Mouse (Mus musculus) testis, adult 2 months (tissue): ENCODE results near the gene Snai1. TPM values are rescaled to one million over a fixed set of nuclear protein-coding genes. Genes with fewer than 3 reads are reported as not detected.
A peak's percentile ranks its signal among the peaks of the same experiment; 100 is the strongest.

Experiments
- H3K27ac ChIP-seq: fragments of 200-500 bp; 2 replicates; pipeline ENCODE4 v1.5.1; 2012; ENCODE audit warnings: low read depth, low read length; ENCODE audit not compliant: control insufficient read depth, insufficient read depth
- H3K27me3 ChIP-seq: fragments of 200-500 bp; 2 replicates; pipeline ENCODE4 v1.6.1; 2012; ENCODE audit warnings: mild to moderate bottlenecking, low read length, moderate library complexity; ENCODE audit not compliant: control insufficient read depth, insufficient read depth
- H3K36me3 ChIP-seq: fragments of 200-500 bp; 2 replicates; pipeline ENCODE4 v1.6.1; 2012; ENCODE audit warnings: mild to moderate bottlenecking, low read length; ENCODE audit not compliant: control insufficient read depth, insufficient read depth
- H3K4me1 ChIP-seq: fragments of 200-500 bp; 2 replicates; pipeline ENCODE4 v1.6.1; 2012; ENCODE audit warnings: low read length; ENCODE audit not compliant: control insufficient read depth, insufficient read depth
- H3K4me3 ChIP-seq: fragments of 200-500 bp; 2 replicates; pipeline ENCODE4 v1.5.1; 2012; ENCODE audit warnings: low read depth, mild to moderate bottlenecking, low read length, moderate library complexity, mixed read lengths; ENCODE audit not compliant: control insufficient read depth
- CTCF ChIP-seq: fragments of 200-500 bp; IDR thresholded peaks from 2 replicates; pipeline ENCODE4 v1.5.1; 2012; ENCODE audit warnings: low read depth, mild to moderate bottlenecking, inconsistent platforms, low read length, moderate library complexity; ENCODE audit not compliant: control insufficient read depth, insufficient read depth, insufficient replicate concordance
- POLR2A ChIP-seq: fragments of 200-500 bp; IDR thresholded peaks from 2 replicates; pipeline ENCODE4 v1.6.1; 2012; ENCODE audit warnings: low read depth, mild to moderate bottlenecking, inconsistent platforms, low read length, moderate library complexity; ENCODE audit not compliant: control insufficient read depth
- polyA plus RNA-seq: library from polyadenylated mRNA; depleted of rRNA; stranded (reverse); fragments of >200 nt; gene quantifications from 2 replicates; pipeline ENCODE4 v1.2.3, GENCODE M21; 2012; rRNA removed

The Snai1 gene
- polyA plus RNA-seq = 7.9 TPM in 2 replicates

DNA sequence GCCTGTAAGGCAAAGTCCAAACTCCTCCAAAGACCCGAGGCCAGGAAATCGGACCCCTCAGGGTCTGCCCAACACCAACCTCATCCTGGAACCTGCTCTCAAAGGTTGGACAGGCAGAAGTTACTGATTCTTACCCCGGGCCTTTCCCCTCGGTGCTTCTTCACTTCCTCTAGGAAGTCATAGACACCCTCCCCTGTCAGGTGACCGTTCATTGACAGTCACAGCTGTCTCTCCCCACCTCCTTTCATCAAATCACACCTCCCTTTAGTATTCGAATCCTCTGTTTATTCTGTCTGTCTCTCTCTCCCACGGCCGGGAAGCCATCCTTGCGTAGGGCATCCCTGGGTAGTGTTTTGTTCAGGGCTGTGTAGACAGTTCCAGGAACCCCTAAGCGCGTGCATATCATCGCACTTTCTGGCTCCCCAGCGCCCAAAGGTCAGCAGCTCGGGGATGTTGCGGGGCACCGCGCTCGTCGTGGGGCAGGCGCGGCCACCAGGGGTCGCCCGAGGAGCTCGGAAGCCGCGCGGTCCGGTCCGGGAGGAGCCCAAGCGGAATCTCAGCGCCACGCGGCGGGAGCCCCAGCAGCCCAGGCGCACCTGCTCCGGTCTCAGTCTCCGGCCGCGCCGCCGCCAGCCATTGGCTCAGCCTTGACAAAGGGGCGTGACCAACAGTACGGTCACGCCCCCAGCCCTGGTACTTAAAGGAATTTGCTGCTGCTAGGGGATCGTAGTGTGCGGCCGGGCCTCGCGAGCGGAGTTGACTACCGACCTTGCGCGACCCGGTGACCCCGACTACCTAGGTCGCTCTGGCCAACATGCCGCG, at the start of gene Snai1:
Gene Snai1 (plus strand): TSS at position 720 of the 822 bp plus-strand sequence.
- peak within 1 kb of the TSS; percentile 7; the same call in 1 of the 2 replicates for H3K27ac ChIP-seq
- H3K4me3 ChIP-seq = peak within 1 kb of the TSS; percentile 82
- no peaks in the 10 kb centered on the region; the same call in none of the 2 replicates for H3K36me3 ChIP-seq
- no peaks in the 10 kb centered on the region for H3K27me3 ChIP-seq
- TF ChIP-seq CTCF = peak; percentile 69
- peak; percentile 88 for TF ChIP-seq POLR2A
- H3K4me1 ChIP-seq = peaks cover 27% of the 10 kb centered on the region

DNA sequence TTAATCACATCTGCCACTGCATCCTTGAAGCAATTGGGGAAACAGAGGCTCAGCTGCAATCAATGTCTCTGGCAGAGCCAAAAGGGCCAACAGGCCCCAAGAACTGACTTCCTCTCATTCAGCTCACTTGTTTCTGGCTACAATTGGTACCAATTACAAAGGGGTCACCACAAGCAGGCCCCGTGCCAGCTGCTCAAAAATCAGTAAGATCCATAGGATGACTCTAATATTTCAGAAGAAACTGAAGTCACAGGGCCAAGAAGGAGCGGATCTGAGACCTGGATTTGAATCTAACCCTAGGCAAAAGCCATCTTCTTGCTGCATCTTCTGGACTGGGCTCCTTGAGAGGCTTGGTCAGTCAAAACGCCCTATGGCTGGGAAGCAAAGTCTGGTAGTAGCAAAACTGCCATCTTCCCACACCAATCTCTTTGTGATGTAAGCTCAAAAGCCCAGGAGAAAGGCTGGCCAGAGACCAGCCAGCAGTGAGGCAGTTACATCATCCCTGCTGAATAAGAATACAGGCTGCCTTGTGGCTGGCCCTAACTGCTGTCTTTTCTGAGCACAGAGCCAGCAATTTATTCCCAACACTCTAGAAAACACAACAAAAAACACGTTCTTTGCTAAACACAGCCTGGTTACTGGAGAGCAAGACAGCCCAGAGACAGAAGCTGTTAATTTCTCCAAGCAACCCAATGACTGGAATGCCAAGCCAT, 47.0 kb upstream of the Snai1 start:
- peaks cover 8% of the 10 kb centered on the region for H3K4me1 ChIP-seq
- TF ChIP-seq CTCF (no peak), POLR2A (no peak)
- no peaks in the 10 kb centered on the region for H3K27me3 ChIP-seq
- H3K36me3 ChIP-seq = no peaks in the 10 kb centered on the region
- no peak overlapping the region for H3K27ac ChIP-seq
- peak overlapping the region; percentile 97 for H3K4me3 ChIP-seq

DNA sequence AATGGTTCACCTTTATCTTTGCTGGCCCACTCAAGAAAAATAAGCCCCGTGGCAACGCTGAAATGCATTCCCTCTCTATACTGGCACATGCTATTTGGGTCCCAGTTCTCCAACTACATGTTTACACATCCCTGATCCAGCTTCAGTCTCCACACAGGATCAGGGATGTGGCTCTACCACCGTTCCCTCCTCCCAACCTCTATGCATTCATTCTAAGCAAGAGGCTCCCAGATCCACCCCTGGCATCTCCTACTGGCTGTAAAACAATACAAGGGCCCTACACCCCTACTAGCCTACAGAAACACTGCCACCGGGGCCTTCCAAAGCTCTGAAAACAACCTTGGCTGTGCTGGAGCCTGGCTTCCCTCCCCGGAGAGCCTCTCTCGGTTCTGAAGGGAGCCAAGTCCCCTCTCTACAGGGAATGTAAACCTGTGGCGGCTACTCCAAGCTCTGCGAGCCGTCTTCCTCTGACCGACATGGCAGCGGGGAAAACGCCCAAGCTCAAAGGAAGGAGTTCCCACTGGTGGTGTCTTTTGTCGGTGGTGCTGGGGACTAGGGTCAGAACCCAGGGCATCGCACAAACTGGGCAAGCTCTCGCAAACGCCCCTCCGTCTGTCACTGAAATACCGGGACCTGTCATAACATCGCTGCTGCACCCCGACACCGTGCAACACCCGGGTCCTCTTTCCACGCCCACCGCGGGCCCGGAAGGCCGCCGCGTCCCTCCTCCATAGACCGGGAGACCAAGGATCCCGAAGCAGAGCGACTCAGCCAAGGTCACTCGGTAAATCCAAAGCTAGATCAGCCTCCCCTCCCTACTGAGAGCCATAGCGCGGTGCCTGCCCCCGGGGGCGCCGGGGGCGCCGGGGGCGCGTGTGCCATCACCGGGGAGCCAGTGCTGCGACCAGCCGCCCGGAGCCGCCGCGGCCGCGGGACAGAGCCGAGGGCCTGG, 46.0 kb upstream of the Snai1 start, which contains the start of gene Rnf114:
Gene Rnf114 (plus strand): TSS at position 889 of the 952 bp plus-strand sequence.
- TF ChIP-seq CTCF = no peak
- peak within 1 kb of the TSS; percentile 98 for H3K27ac ChIP-seq

DNA sequence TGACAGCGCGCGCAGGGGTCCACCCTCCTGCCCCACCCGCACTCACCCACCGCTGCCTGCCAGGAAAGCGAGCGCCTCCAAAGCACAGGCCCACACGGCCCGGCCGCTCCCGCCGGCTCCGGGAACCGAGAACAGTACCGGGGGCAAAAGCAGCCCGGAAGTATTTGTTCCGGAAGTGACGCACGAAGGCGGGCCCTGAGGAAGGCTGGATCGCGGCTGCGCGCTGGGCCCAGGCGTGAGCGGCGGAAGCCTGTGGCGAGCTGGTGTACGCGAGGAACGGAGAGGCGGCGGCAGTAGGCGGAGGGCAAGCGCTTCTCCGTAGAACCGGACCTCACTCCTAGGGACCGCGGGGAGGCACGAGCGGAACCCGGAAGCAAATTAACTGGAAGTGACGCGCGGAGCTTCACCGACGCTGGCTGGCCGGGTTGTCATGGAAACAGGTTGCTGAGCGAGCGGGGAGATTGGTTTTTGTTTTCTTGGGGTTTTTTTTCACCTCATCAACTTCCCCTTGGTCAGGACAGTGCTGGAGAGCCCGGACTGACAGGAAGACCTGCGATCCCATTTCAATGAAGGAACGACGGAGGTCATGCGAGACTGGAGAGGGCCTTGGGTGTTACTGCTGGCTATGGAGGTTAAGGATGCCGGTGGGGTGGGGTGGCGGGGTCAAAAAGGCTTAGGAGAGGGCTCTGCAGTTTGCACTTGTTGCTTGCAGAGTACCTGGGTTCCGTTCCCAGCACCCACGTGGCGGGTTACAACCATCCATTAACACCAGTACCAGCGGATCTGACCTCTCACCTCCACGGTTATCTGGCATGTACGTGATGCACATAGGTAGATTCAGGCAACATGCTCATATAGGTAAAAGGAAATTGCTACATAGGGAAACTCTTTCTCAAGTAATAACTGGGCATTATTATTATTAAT, 45.0 kb upstream of the Snai1 start, which contains the start of gene Spata2:
Gene Spata2 (minus strand): TSS at position 175 of the 924 bp plus-strand sequence.
- Histone ChIP-seq H3K36me3 (no peaks in the 10 kb centered on the region), H3K27me3 (no peaks in the 10 kb centered on the region), H3K4me1 (peaks cover 8% of the 10 kb centered on the region), H3K27ac (peak within 1 kb of the TSS; percentile 98), H3K4me3 (peak within 1 kb of the TSS; percentile 97)
- TF ChIP-seq CTCF (no peak), POLR2A (peak; percentile 74; the same call in 1 of the 2 replicates)

More for the DNA sequence above, 46.0 kb upstream of the Snai1 start, which contains the start of gene Rnf114:
- Histone ChIP-seq H3K36me3 (no peaks in the 10 kb centered on the region), H3K27me3 (no peaks in the 10 kb centered on the region), H3K4me1 (peaks cover 8% of the 10 kb centered on the region), H3K4me3 (peak within 1 kb of the TSS; percentile 97)

DNA sequence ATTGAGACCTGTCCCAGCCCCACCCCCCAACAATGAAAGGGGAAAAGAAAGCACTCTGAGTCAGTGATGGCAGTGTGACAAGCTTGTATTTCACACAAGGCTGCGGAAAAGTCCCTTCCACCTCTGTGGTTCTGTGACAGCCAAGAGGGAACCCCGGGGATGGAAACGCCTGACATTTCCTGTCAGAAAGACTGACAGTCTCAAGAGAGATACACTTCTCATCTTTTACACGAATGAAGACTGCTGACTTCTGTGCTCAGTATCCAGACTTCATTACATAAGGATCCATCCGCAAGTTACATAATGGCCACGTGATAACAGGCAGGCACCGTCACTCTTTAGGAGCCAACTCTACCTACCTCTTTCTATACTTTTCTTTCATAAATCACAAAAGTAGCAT, 41.6 kb upstream of the Snai1 start:
- no peaks in the 10 kb centered on the region for H3K36me3 ChIP-seq
- TF ChIP-seq POLR2A (no peak), CTCF (no peak)
- H3K27ac ChIP-seq = no peak overlapping the region
- no peaks in the 10 kb centered on the region for H3K27me3 ChIP-seq
- H3K4me3 ChIP-seq = no peak overlapping the region
- peaks cover 4% of the 10 kb centered on the region for H3K4me1 ChIP-seq

DNA sequence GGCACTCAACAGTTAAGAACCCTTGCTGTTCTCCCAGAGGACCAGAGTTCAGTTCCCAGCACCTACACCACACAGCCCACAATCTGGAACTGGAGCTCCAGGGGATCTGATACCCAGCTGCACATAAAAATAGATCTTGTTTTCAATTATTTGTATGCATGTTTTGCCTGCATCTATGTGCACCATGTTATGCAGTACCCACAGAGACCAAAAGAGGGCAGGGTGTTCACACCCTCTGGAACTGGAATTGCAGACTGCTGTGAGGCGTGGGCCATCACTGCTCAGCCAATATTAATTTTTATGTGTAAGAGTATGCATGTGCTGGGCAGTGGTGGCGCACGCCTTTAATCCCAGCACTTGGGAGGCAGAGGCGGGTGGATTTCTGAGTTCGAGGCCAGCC, 40.7 kb upstream of the Snai1 start:
- TF ChIP-seq POLR2A = no peak
- peak; percentile 36; the same call in 1 of the 2 replicates for TF ChIP-seq CTCF
- no peak overlapping the region for H3K27ac ChIP-seq
- no peak overlapping the region for H3K4me3 ChIP-seq
- H3K4me1 ChIP-seq = no peaks in the 10 kb centered on the region
- H3K27me3 ChIP-seq = no peaks in the 10 kb centered on the region
- no peaks in the 10 kb centered on the region for H3K36me3 ChIP-seq
